Mouse (Mus musculus): ENCODE data around the gene Ap3d1.

The Ap3d1 gene

DNA sequence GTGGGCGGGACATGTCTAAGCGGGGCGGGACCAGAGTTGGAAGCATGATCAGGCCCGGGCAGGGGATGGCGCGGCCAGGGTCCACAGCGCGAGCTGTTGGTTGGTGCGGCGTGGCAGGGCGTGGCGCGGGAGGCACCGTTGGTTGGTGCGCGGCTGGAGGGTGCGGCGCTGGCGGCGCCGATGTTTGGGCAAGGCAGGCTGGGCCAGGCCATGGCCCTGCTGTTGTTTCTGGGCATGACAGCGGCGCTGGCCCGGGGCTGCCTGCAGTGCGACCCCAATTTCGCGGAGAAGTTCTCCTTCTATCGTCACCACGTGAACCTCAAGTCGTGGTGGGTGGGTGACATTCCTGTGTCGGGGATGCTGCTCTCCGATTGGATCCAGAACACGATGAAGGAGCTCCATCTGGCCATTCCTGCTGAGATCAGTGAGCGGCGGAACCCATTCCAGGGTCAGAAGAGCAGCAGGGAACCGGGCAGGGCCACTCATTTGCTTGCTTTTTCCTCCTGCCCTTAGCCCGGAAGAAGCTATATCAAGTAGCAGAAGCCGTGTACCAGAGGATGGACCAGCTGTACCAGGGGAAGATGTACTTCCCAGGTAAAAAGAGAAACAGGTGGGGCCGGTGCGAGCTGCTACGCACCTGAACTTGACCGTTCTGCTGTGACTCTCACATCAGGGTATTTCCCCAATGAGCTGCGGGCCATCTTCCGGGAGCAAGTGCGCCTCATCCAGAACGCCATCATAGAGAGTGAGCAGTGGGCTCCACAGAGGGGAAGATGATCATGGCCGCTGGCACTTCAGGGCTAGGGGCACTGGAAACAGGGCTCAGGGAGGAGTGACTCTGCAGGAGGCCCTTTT, 39.3 kb downstream of the Ap3d1 start:
- peak; percentile 91 for DNase-seq

DNA sequence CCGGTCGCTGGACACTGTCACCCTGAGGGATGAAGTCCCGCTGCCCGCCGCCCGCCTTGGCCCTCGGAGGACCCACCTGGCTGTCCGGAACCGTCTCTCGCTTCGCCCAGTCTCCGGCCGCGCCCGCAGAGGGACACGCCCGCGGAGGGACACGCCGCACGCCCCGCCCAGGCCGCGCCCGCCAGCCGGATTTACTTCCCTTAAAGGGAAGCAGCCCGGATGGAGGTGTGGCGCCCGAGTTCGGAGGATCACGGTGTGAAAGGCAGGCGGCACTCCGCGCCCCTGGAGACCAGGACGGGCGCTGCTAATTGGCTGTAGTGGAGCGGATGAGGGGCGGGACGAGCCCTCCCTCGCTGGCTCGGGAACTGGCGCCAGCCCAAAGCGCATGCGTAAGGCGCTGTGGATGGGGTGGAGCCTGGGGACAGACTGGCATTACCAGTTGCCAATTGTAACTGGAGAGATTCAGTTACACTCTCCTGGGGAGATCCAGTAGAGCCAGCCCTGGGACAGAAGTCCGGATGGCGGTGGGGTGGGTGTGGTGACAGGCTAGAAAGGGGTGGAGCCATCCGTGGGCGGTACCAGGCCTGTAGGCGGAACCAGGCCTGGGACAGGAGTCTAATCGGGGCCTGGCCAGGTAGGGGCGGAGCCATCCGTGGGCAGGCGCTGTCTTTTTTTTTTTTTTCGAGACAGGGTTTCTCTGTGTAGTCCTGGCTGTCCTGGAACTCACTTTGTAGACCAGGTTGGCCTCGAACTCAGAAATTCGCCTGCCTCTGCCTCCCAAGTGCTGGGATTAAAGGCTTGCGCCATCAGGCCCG, 40.1 kb downstream of the Ap3d1 start, which contains the start of the genes Mob3a and Izumo4:
Mob3a (minus strand) TSS at position 257 of the 815 bp plus-strand sequence.
Izumo4 (plus strand) TSS at position 464 of the 815 bp plus-strand sequence.
- peak; percentile 98 for DNase-seq

DNA sequence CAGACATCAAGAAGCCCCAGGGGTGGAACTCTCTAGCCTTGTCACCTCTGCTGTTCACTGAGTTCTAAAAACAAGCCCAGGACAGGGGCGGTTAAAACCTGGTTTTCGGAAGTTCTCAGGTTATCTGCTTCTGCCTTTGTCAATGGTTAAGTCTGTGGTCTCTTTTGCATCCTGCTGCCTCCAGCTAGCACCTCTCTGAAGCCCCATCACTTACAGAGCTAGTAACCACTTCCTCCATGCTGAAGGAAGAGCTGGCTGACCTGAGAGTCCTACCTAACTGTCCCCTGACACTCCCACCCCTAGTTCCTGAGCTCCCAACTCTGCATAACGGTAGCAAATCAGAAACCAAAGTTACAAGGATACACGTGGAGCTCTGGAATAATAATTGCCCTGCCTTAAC, 41.3 kb downstream of the Ap3d1 start:
- peak; percentile 59 for DNase-seq

DNA sequence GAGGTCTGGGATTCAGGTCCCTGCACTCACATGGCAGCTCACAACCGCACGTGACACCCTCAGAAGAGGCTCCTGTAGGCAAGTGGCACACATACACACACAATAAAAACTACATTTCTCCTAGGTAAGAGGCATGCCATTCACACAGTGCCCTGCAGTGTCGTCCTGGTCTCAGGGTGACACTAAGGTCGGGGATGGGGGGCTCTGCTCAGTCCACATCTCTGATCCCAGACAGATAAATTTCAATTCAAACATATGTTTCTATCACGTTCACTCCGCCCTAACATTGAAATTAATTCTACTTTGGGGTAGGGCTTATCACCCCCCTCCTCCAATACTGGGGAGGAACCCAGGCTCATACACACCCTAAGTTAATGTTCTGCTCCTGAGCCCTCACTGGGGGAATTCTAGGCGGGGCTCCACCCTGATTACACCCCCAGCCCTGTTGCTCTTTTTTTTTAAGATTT, 42.0 kb downstream of the Ap3d1 start:
- peak; percentile 40 for DNase-seq

DNA sequence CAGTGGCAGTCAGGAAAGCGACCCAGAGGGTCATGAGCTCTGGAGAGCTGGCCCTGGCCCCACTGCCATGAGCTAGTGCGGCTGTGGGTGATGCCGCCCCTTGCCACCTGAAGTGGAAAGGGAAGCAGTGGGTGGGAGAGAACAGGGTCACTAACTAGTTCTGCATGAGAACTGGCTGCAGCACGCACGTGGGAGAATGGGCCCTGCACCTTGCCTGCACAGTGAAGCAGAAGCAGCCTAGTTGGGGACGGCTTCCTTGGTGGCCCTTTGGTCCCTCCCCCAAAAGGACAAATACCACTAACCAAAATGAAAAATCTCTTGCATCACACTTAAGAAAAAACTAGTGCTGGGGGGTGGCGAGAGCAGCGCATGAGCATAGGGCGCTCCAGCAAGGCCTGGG, 43.5 kb downstream of the Ap3d1 start:
- peak; percentile 41 for DNase-seq

DNA sequence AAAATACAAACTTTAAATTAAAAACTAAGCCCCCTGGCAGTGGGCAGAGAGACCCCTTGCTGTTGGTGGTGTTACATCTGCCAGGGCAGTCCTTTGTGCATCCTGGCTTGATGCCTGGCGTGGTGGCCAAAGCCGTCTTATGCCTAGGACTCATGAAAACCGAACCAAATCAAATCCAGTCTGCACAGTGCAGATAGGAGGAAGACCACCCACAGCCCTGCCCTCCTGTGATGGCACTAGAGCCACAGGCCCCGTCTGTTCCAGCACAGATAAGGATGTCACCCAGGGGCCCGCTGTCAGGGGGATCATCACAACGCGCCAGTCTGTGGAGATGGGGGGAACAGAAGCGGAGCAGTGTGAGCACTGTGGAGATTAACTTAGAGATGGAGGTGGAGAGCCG, 44.3 kb downstream of the Ap3d1 start:
- peak; percentile 54 for DNase-seq

DNA sequence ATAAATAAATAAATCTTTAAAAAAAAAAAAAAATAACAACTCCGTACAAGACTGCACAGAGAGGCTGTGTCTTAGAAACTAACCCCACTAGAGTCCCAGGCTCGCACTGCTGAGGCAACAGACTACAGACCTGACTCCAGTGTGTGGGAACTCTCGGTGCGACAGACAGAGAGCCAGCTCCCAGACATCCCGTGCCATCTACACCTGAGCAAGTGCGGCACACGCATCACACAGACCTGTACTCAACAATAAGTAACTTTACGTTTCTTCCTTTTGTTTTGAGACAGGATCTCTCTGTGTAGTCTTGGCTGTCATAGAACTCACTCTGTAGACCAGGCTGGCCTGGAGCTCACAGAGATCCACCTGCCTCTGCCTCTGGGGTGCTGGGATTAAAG, 44.7 kb downstream of the Ap3d1 start:
- DNase-seq, result peak; percentile 45

DNA sequence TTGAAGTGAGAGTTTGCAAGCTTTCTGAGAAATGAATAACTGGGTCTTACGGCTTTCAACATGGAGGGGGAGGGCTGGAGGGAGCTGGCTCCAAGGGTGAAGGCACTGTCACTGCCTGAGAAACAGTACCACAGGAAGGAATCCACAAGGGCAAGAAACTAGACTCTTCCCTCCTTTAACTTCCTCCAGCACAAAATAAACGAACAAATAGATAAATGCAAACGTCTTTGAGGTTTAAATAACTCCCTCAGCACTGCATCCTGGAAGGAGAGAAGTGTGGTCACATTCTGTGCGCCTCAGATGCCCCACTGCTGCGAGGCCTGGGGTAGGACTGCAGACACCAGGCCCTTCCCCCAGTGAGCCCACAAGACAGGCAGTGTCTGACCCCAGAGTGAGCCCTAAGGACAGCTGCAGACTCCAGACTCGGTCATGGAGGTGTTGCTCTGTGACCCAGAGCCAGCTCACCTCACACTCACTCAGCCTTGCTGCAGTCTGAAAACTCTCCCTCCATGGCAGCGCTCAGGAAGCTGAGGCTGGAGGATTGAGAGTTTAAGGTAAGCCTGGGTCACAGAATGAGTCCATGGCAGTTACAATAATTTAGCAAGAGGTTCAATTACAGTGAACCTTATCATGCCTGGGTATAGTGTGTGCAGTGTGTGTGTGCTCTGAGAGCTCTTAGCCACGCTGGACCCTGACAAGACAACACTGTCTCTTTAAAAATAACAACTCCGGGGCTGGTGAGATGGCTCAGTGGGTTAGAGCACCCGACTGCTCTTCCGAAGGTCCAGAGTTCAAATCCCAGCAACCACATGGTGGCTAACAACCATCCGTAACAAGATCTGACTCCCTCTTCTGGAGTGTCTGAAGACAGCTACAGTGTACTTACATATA, 45.3 kb downstream of the Ap3d1 start:
- DNase-seq, result peak; percentile 56

DNA sequence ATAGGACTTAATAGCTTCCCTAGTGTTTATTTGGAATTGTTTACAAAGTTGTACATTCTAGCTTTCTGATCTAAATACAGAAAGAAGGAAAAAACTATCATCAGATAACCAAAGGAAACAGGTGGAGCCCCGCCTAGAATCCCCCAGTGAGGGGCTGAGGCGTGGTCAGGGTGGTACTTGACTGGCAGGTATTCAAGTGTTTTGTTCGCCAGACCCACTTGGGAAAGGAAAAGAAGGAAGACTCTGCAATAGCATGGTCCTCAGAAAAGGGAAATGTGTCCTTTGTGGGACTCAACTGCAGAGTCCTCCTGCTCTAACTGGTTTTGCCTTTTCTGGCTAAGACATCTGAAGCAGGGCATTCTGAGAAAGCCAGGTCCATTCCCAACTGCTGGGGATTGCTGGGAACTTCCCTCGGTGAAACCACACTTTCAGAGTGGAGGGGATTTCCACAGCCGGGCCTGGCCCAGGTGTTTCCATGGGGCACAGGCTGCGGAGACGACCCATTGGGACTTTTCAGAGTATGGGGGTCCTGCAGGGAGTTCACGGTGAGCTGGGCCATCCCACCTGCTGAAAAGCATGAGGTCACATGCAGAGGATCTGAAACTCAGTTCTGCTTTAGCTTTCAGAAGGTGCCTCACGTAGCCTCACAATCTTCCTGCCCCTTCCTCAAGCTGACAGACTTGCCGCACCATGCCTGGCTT, 46.1 kb downstream of the Ap3d1 start:
- DNase-seq, result peak; percentile 61

DNA sequence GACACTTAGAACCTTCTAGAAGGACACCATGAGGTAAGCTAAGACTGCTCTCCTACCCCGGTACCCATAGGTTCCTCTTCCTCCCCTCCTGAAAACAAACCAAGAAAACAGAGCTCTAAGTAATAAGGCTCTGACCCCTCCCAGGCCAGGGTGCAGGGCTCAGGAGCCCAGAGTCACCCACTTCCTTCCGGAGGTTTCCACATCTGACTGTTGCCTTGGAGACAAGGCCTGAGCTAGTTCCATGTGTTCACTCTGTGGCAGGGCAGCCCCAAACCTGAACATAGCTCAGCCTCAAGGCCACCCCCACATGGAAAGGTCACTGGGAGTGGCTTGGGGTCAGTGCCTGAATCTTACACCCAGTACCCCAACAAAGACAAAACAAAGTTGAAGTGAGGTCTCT, 46.9 kb downstream of the Ap3d1 start:
- peak; percentile 77 for DNase-seq

DNA sequence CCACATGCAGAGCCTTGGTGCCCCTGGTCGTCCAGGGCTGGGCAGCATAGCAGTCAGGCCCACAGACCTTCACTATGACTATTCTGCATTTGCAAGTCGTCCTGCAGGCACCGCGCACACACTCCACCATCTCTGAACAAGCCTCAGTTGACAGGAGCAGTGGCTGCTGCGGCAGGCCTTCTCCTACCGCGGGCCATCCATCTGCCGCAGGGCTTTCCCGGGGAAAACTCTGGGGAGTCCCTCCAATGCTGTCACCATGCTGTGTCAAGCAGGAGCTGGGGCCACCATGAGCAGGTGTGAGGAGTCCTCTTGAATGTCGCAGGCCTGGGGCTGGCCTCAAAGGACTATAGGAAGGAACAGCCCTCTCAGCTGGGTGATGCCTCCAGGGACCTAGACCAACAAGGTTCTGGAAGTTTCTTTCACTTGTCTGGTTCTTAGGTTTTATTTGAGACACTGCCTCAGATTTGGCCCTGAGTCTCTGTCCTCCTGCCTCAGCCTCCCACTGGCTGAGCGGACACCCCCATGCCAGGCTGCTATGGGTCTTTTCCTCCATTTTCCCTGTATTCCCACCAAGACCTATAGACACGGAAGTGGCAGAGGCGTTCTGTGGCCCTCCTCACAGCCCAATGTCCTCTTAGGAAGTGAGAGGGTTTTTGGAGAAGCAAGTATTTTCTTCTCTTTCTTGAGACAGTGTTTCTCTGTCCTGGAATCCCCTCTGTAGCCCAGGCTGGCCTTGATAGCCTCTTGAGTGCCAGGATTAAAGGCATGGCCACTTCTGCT, 47.7 kb downstream of the Ap3d1 start:
- DNase-seq, result peak; percentile 55

DNA sequence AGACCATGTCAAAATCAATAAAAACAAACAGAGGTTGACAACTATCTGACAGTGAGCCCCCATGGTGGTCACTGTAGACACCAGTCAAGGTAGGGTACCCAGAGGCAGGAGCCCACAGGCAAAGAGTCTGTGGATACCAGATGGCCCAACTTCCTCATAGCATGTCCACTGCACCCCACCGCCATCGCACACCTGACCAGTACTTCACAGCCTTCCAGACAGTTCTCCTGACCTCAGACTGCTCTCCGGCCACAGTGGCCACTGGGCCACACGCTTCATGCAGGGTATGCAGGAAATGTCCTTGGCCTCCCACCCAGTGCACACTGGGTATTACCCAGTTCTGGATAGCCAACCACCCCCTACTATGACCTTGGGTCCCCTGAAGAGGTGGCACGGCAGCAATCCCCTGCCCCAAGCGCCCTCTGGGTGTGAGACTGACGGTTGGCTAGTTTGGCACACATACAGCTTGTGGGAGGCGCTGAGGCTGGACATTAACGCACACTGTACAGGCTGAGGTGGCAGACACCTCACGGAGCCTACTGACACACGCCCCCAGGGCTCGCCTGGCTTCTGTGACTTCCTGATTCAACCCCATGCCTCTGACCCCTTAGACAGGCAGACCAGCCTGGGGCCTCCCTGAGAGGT, 48.5 kb downstream of the Ap3d1 start:
- peak; percentile 47 for DNase-seq

DNA sequence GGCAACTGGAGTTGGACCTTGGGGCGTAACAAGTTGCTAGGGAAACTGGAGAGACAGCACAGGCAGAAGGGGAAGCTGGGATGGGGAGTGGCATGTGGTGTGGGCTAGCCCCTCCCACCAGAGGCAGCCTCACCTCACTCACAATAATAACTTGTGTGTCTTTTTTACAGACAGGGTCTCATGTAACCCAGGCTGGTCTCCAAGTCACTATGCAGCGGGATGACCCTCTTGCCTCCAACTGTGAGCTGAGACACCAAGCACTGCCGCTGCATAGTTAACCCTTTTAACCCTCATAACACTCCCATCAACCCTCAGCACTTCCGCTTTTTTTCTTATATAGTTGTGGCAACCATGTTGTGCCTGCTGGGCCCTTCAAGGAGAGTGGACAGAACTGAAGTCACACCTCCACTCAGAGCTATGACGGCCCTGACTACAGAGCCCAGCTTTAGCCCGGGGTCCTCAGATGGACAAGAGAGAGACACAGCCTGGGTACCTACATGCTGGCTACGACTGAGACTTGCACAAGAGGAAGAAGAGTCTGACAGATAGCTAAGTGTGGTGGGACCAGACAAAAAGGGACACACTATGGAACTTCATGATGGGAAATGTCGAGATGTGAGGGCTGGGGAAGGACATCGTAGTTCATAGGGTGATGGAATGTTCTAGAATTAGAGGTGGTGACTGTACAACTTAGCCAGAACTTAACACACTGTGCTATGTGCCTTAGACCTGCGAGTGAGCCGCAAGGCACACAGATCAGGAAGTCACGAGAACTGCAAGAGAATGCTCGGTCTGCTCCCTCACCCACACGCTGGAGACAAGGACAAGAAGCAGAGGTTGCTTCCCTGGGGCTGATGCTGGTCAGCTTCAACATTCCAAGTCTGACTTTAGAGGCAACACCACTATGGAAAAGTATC, 49.6 kb downstream of the Ap3d1 start:
- DNase-seq, result peak; percentile 65

DNA sequence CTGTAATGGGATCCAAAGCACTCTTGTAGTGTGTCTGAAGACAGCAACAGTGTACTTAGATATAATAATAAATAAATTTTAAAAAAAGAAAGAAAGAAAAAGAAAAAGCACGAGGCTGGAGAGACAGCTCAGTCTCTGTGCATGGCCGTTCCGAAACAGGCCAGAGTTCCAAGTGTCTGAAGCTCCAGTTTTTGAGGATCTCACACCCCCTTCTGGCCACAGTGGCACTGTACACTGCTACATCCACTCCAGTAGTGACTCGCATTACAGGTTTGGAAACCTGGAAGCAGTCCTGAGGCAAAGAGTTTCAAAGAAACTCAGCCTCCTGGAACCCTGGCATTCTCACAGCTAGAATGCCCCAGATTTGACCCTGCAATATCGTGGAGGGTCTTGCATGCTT, 54.2 kb downstream of the Ap3d1 start:
- DNase-seq, result peak; percentile 77

DNA sequence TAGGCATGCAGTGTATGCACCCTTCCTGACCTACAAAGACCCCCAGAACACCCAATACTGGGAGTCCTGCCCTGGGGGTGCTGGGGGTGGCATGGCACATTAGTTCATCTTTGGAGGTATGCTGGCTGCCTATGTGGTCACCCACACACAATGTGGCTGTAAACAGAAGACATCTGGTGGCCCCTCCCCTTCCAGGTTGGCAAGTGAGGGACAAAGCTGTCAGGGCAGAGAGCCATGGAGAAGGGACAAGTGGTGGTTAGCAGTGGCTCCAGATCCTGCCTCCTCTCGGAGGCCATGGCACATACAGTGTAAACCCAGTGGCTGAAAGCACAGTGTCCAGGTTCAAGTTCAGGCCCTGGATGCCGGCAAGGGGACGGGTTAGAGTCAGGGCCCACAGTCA, 55.4 kb downstream of the Ap3d1 start:
- no peak for DNase-seq

DNA sequence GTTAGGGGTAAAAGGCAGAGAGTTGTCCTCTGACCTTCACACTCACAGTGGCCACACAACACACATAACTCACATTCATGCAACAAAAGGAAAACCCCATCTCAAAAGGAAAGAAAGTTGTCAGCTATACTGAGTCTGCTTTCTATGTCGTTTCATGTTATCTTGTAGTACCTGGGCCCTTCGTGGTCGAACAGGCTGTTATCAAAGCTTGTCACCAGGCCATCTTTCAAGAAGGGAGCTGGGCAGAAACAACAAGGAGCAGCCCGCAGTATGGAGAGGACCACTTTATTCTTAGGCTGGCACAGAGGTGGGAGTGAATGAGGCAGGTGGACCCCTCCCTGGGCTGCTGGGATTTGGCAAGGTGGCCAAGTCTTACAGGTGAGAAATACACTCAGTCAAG, 57.1 kb downstream of the Ap3d1 start:
- DNase-seq, result no peak

DNA sequence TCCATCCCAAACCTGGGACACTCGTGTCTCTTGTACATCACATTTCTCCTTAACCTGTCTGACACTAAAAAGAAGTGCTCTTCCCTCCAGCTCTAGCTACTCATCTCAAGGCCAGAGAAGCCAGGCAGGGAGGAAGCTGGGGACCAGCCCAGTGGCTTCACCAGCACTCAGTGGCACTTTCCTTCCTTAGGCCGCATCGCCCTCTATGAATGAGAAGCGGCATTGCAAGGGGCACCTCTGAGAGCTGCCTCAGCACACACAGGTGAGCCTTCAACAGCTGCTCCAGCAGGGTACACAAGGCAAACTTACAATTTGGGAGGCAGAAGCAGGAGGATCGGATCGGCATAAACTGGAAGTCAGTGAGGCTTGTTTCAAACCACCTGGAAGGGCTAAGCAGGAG, 57.9 kb downstream of the Ap3d1 start:
- peak; percentile 88 for DNase-seq

DNA sequence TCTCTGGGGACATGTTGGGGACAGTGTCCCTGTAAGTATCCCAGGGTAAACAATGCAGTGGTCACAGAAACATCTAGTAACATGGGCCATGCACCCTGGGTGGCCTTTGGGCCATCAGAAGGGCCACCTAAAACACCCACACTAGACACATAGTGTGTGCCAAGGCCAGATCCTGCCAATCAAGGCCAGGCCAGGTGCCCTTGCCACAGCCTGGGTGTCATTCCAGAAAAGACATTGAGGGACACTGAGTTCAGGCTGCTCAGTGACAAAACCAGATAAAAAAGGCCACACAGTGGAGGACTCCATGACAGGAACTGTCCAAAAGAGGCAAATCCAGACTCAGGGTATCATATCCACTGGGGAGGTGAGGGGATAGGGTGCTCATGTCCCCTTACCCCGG, 58.4 kb downstream of the Ap3d1 start:
- DNase-seq, result no peak

DNA sequence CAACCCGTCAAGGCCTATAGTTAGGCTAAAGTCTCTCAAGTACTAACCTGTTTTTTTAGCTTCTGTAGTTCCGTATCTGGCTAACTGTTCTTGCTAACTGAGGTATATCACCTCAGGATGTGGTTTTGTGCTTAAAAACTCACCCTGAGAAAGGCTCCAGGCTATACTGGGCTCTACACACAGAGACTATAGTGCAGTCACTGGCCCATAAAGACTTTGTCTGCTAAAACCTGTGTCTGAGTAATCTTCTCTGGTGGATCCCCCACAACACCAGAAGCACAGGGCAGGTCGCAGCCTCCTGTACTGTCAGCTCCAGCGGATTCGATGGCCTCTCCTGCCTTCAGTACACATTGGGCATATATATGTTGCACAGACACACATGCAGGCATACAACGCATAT, 60.1 kb downstream of the Ap3d1 start:
- peak; percentile 52 for DNase-seq

DNA sequence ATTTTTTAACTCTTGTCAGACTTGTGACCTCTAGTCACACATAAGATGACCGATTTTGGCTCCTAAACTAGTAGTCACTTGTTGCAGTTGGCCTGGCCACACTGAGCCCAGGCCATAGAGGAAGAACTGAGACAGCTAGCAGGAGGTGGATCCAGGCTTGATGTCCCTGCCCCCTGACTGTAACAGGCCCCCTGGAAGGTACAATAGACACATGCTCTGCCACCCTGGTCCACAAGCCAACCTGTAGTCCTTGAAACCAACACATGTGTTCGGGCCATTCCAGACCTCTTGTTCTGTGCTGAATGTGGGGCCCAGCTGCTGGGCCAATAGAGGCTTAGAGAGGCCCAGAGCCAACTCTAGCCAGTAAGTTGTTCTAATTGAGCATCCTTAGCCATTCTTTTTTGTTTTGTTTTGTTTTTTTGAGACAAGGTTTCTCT, 61.8 kb downstream of the Ap3d1 start:
- no peak for DNase-seq

Data from thymus, postnatal 4 days (tissue).